Mouse (Mus musculus) ES-Bruce4 (cell line): ENCODE results near the gene Rgcc.

Source experiments
- CTCF ChIP-seq: IDR thresholded peaks from one replicate; pipeline ENCODE4 v1.8.1; 2011; ENCODE audit warnings: low read depth, low read length
- POLR2A ChIP-seq: IDR thresholded peaks from one replicate; pipeline ENCODE4 v1.8.1; 2011; ENCODE audit warnings: low read length; ENCODE audit not compliant: insufficient read depth

DNA sequence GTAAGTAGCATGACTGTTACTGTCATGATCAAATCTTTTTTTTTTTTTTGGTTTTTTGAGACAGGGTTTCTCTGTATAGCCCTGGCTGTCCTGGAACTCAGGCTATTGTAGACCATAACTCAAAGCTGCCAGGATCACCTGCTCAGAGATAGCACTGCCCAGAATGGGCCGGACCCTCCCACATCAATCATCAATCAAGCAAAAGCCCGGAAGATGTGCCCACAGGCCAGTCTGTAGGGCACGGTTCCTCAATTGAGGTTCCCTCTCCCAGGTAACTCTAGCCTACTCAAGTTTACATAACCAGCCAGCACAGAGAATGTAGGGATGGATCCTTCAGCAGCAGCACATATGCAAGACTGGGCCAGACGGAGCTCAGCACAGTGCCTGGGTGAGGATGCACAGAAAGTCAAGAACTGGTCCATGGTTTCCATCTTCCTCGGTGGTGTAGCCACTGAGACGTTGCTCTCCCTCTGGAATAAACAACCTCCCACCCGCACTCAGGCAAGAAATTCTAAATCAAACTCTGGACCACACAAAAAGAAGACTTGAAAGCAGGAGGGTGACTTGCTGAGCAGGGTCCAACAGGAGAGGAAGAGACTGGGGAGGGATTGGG, 14.1 kb downstream of the Rgcc start:
- TF ChIP-seq CTCF (no peak), POLR2A (no peak)
